Mouse (Mus musculus): ENCODE data around the gene Tmem170b. TPM values are rescaled to one million over a fixed set of nuclear protein-coding genes. Genes with fewer than 3 reads are reported as not detected.
"Not testable (repeated sequence)": the region's sequence is repeated elsewhere in the genome, so short reads cannot be mapped to it uniquely, and the experiment has no call there.

Gene Tmem170b
- total RNA-seq, 1 experiment from 2014 or later, result 18.7 TPM

GRCm38 (mm10) chr13:41660052-41660793, 54.5 kb downstream of the Tmem170b start:
- no peak for ATAC-seq (replicated peaks; ENCODE audit: insufficient number of reproducible peaks, low FRiP score, low TSS enrichment, poor library complexity, severe bottlenecking)

GRCm38 (mm10) chr13:41661116-41661515, 55.4 kb downstream of the Tmem170b start:
- ATAC-seq (replicated peaks; ENCODE audit: insufficient number of reproducible peaks, low FRiP score, low TSS enrichment, poor library complexity, severe bottlenecking), result no peak

- ATAC-seq (replicated peaks; ENCODE audit: insufficient number of reproducible peaks, low FRiP score, low TSS enrichment, poor library complexity, severe bottlenecking), result no peak
Observed at GRCm38 (mm10) chr13:41662401-41663070, 56.8 kb downstream of the Tmem170b start.

- ATAC-seq (replicated peaks; ENCODE audit: insufficient number of reproducible peaks, low FRiP score, low TSS enrichment, poor library complexity, severe bottlenecking), result no peak
Observed at GRCm38 (mm10) chr13:41663501-41664195, 57.9 kb downstream of the Tmem170b start.

GRCm38 (mm10) chr13:41669951-41670350, 64.2 kb downstream of the Tmem170b start:
- no peak for ATAC-seq (replicated peaks; ENCODE audit: insufficient number of reproducible peaks, low FRiP score, low TSS enrichment, poor library complexity, severe bottlenecking)

- no peak for ATAC-seq (replicated peaks; ENCODE audit: insufficient number of reproducible peaks, low FRiP score, low TSS enrichment, poor library complexity, severe bottlenecking)
Observed at GRCm38 (mm10) chr13:41670386-41671130, 64.9 kb downstream of the Tmem170b start.

GRCm38 (mm10) chr13:41671136-41671705, 65.5 kb downstream of the Tmem170b start:
- no peak for ATAC-seq (replicated peaks; ENCODE audit: insufficient number of reproducible peaks, low FRiP score, low TSS enrichment, poor library complexity, severe bottlenecking)

- ATAC-seq (replicated peaks; ENCODE audit: insufficient number of reproducible peaks, low FRiP score, low TSS enrichment, poor library complexity, severe bottlenecking), result not testable (repeated sequence)
Observed at GRCm38 (mm10) chr13:41672904-41673303, 67.2 kb downstream of the Tmem170b start.

GRCm38 (mm10) chr13:41673541-41673940, 67.8 kb downstream of the Tmem170b start:
- no peak for ATAC-seq (replicated peaks; ENCODE audit: insufficient number of reproducible peaks, low FRiP score, low TSS enrichment, poor library complexity, severe bottlenecking)

GRCm38 (mm10) chr13:41674608-41675007, 68.9 kb downstream of the Tmem170b start:
- not testable (repeated sequence) for ATAC-seq (replicated peaks; ENCODE audit: insufficient number of reproducible peaks, low FRiP score, low TSS enrichment, poor library complexity, severe bottlenecking)

GRCm38 (mm10) chr13:41675498-41675897, 69.8 kb downstream of the Tmem170b start:
- no peak for ATAC-seq (replicated peaks; ENCODE audit: insufficient number of reproducible peaks, low FRiP score, low TSS enrichment, poor library complexity, severe bottlenecking)

GRCm38 (mm10) chr13:41675966-41676835, 70.5 kb downstream of the Tmem170b start:
- ATAC-seq (replicated peaks; ENCODE audit: insufficient number of reproducible peaks, low FRiP score, low TSS enrichment, poor library complexity, severe bottlenecking), result no peak

- ATAC-seq (replicated peaks; ENCODE audit: insufficient number of reproducible peaks, low FRiP score, low TSS enrichment, poor library complexity, severe bottlenecking), result no peak
Observed at GRCm38 (mm10) chr13:41676836-41677186, 71.1 kb downstream of the Tmem170b start.

GRCm38 (mm10) chr13:41680854-41681549, 75.3 kb downstream of the Tmem170b start:
- no peak for ATAC-seq (replicated peaks; ENCODE audit: insufficient number of reproducible peaks, low FRiP score, low TSS enrichment, poor library complexity, severe bottlenecking)

GRCm38 (mm10) chr13:41682341-41683119, 76.8 kb downstream of the Tmem170b start:
- no peak for ATAC-seq (replicated peaks; ENCODE audit: insufficient number of reproducible peaks, low FRiP score, low TSS enrichment, poor library complexity, severe bottlenecking)

- no peak for ATAC-seq (replicated peaks; ENCODE audit: insufficient number of reproducible peaks, low FRiP score, low TSS enrichment, poor library complexity, severe bottlenecking)
Observed at GRCm38 (mm10) chr13:41683356-41684012, 77.8 kb downstream of the Tmem170b start.

Data from monocyte, adult 5-6 weeks (primary cell).